Mouse (Mus musculus): ENCODE measurements at regions not wholly inside any gene's neighbourhood (a gene's known extent, or its start where the extent isn't known, plus 50 kb on each side); places are given as distances from the start of the nearest gene placed in this dataset.

- no peak for ATAC-seq (ENCODE audit: extremely low read depth, insufficient number of reproducible peaks, low FRiP score, low TSS enrichment)
- Histone ChIP-seq H3K4me1 (no peaks in the 10 kb centered on the region), H3K27ac (replicated peaks) (no peak overlapping the region), H3K9me3 (no peaks in the 10 kb centered on the region), H3K4me2 (no peak overlapping the region), H3K27me3 (replicated peaks) (no peaks in the 10 kb centered on the region), H3K36me3 (no peaks in the 10 kb centered on the region), H3K9ac (no peak overlapping the region), H3K4me3 (no peak overlapping the region)
- 76% methylated on average over 9 of the region's 9 CpGs for WGBS
These were observed 156.0 kb upstream of the Slc24a2 start for GRCm38 (mm10) chr4:87386271-87386670.

- Histone ChIP-seq H3K27ac (replicated peaks) (no peak overlapping the region), H3K9ac (no peak overlapping the region), H3K9me3 (no peaks in the 10 kb centered on the region), H3K4me1 (no peaks in the 10 kb centered on the region), H3K27me3 (replicated peaks) (no peaks in the 10 kb centered on the region), H3K4me3 (no peak overlapping the region), H3K4me2 (no peak overlapping the region), H3K36me3 (no peaks in the 10 kb centered on the region)
- WGBS, result 55% methylated on average over 7 of the region's 7 CpGs
- ATAC-seq (ENCODE audit: extremely low read depth, insufficient number of reproducible peaks, low FRiP score, low TSS enrichment), result no peak
These were observed 155.0 kb upstream of the Slc24a2 start for GRCm38 (mm10) chr4:87385221-87385739.

GRCm38 (mm10) chr4:87384469-87385044 is 154.3 kb upstream of the Slc24a2 start:
- WGBS, result 62% methylated on average over 6 of the region's 6 CpGs
- no peaks in the 10 kb centered on the region for H3K27me3 ChIP-seq (replicated peaks)
- H3K36me3 ChIP-seq, result no peaks in the 10 kb centered on the region
- no peaks in the 10 kb centered on the region for H3K9me3 ChIP-seq
- no peak for ATAC-seq (ENCODE audit: extremely low read depth, insufficient number of reproducible peaks, low FRiP score, low TSS enrichment)
- no peak overlapping the region for H3K9ac ChIP-seq
- H3K4me3 ChIP-seq, result no peak overlapping the region
- H3K27ac ChIP-seq (replicated peaks), result no peak overlapping the region
- H3K4me1 ChIP-seq, result no peaks in the 10 kb centered on the region
- H3K4me2 ChIP-seq, result no peak overlapping the region

- Histone ChIP-seq H3K4me2 (no peak overlapping the region), H3K9me3 (no peaks in the 10 kb centered on the region), H3K9ac (no peak overlapping the region), H3K27me3 (replicated peaks) (no peaks in the 10 kb centered on the region), H3K27ac (replicated peaks) (no peak overlapping the region), H3K4me3 (no peak overlapping the region), H3K36me3 (no peaks in the 10 kb centered on the region), H3K4me1 (no peaks in the 10 kb centered on the region)
- no peak for ATAC-seq (ENCODE audit: extremely low read depth, insufficient number of reproducible peaks, low FRiP score, low TSS enrichment)
- WGBS, result 52% methylated on average over 5 of the region's 5 CpGs
These were observed 150.4 kb upstream of the Slc24a2 start for GRCm38 (mm10) chr4:87380716-87381115.

GRCm38 (mm10) chr4:87379516-87380173 is 149.4 kb upstream of the Slc24a2 start:
- Histone ChIP-seq H3K36me3 (no peaks in the 10 kb centered on the region), H3K9me3 (no peaks in the 10 kb centered on the region), H3K9ac (no peak overlapping the region), H3K4me3 (no peak overlapping the region), H3K27ac (replicated peaks) (no peak overlapping the region), H3K27me3 (replicated peaks) (no peaks in the 10 kb centered on the region), H3K4me1 (no peaks in the 10 kb centered on the region), H3K4me2 (no peak overlapping the region)
- WGBS, result 62% methylated on average over 4 of the region's 4 CpGs
- no peak for ATAC-seq (ENCODE audit: extremely low read depth, insufficient number of reproducible peaks, low FRiP score, low TSS enrichment)

GRCm38 (mm10) chr4:87371960-87372359 is 141.7 kb upstream of the Slc24a2 start:
- Histone ChIP-seq H3K4me2 (no peak overlapping the region), H3K27me3 (replicated peaks) (no peaks in the 10 kb centered on the region), H3K9ac (no peak overlapping the region), H3K9me3 (no peaks in the 10 kb centered on the region), H3K36me3 (no peaks in the 10 kb centered on the region), H3K4me3 (no peak overlapping the region), H3K27ac (replicated peaks) (no peak overlapping the region), H3K4me1 (peaks cover 43% of the 10 kb centered on the region)
- WGBS, result 53% methylated on average over 7 of the region's 7 CpGs
- no peak for ATAC-seq (ENCODE audit: extremely low read depth, insufficient number of reproducible peaks, low FRiP score, low TSS enrichment)

GRCm38 (mm10) chr4:87369626-87370234 is 139.5 kb upstream of the Slc24a2 start:
- H3K4me2 ChIP-seq, result peak overlapping the region; percentile 68
- H3K9ac ChIP-seq, result peak overlapping the region; percentile 71
- peaks cover 43% of the 10 kb centered on the region for H3K4me1 ChIP-seq
- no peak overlapping the region for H3K27ac ChIP-seq (replicated peaks)
- no peaks in the 10 kb centered on the region for H3K9me3 ChIP-seq
- H3K4me3 ChIP-seq, result peak overlapping the region; percentile 40
- H3K27me3 ChIP-seq (replicated peaks), result no peaks in the 10 kb centered on the region
- WGBS, result 11% methylated on average over 14 of the region's 14 CpGs
- H3K36me3 ChIP-seq, result no peaks in the 10 kb centered on the region
- ATAC-seq (ENCODE audit: extremely low read depth, insufficient number of reproducible peaks, low FRiP score, low TSS enrichment), result no peak; the same call in 1 of the 2 replicates

- 9% methylated on average over 20 of the region's 20 CpGs for WGBS
- peak; percentile 33; the same call in 1 of the 2 replicates for ATAC-seq (ENCODE audit: extremely low read depth, insufficient number of reproducible peaks, low FRiP score, low TSS enrichment)
- peak overlapping the region; percentile 83 for H3K9ac ChIP-seq
These were observed 138.3 kb upstream of the Slc24a2 start for GRCm38 (mm10) chr4:87368413-87369160.

GRCm38 (mm10) chr4:87367732-87368412 is 137.6 kb upstream of the Slc24a2 start:
- H3K4me3 ChIP-seq, result peak overlapping the region; percentile 63
- ATAC-seq (ENCODE audit: extremely low read depth, insufficient number of reproducible peaks, low FRiP score, low TSS enrichment), result peak; percentile 16; the same call in 1 of the 2 replicates
- peak overlapping the region; percentile 84 for H3K4me2 ChIP-seq
- no peaks in the 10 kb centered on the region for H3K9me3 ChIP-seq
- peak overlapping the region; percentile 76 for H3K27ac ChIP-seq (replicated peaks)
- WGBS, result 9% methylated on average over 19 of the region's 19 CpGs
- H3K36me3 ChIP-seq, result no peaks in the 10 kb centered on the region
- H3K4me1 ChIP-seq, result peaks cover 39% of the 10 kb centered on the region
- no peaks in the 10 kb centered on the region for H3K27me3 ChIP-seq (replicated peaks)
- peak overlapping the region; percentile 83 for H3K9ac ChIP-seq

More at GRCm38 (mm10) chr4:87368413-87369160, 138.3 kb upstream of the Slc24a2 start:
- H3K4me1 ChIP-seq, result peaks cover 43% of the 10 kb centered on the region
- H3K36me3 ChIP-seq, result no peaks in the 10 kb centered on the region
- H3K4me3 ChIP-seq, result peak overlapping the region; percentile 63
- peak overlapping the region; percentile 84 for H3K4me2 ChIP-seq
- H3K27me3 ChIP-seq (replicated peaks), result no peaks in the 10 kb centered on the region
- H3K27ac ChIP-seq (replicated peaks), result peak overlapping the region; percentile 76
- no peaks in the 10 kb centered on the region for H3K9me3 ChIP-seq

GRCm38 (mm10) chr4:87362201-87362600 is 131.9 kb upstream of the Slc24a2 start:
- H3K27ac ChIP-seq (replicated peaks), result no peak overlapping the region
- H3K9me3 ChIP-seq, result no peaks in the 10 kb centered on the region
- H3K36me3 ChIP-seq, result no peaks in the 10 kb centered on the region
- no peaks in the 10 kb centered on the region for H3K4me1 ChIP-seq
- 10% methylated on average over 6 of the region's 6 CpGs for WGBS
- H3K27me3 ChIP-seq (replicated peaks), result no peaks in the 10 kb centered on the region
- no peak overlapping the region for H3K4me2 ChIP-seq
- ATAC-seq (ENCODE audit: extremely low read depth, insufficient number of reproducible peaks, low FRiP score, low TSS enrichment), result no peak
- H3K9ac ChIP-seq, result no peak overlapping the region
- H3K4me3 ChIP-seq, result no peak overlapping the region

- no peak overlapping the region for H3K9ac ChIP-seq
- no peaks in the 10 kb centered on the region for H3K27me3 ChIP-seq (replicated peaks)
- H3K27ac ChIP-seq (replicated peaks), result no peak overlapping the region
- no peaks in the 10 kb centered on the region for H3K36me3 ChIP-seq
- no peak overlapping the region for H3K4me3 ChIP-seq
- peak overlapping the region; percentile 44 for H3K4me2 ChIP-seq
- no peaks in the 10 kb centered on the region for H3K4me1 ChIP-seq
- 34% methylated on average over 9 of the region's 9 CpGs for WGBS
- ATAC-seq (ENCODE audit: extremely low read depth, insufficient number of reproducible peaks, low FRiP score, low TSS enrichment), result no peak
- no peaks in the 10 kb centered on the region for H3K9me3 ChIP-seq
These were observed 129.2 kb upstream of the Slc24a2 start for GRCm38 (mm10) chr4:87359483-87359882.
